Mouse (Mus musculus) ovary, adult 10 weeks (tissue): ENCODE measurements around the gene Zfp185. TPM values are rescaled to one million over a fixed set of nuclear protein-coding genes. Genes with fewer than 3 reads are reported as not detected.

Experiments
- polyA plus RNA-seq: library from polyadenylated mRNA; stranded (reverse); fragments of 350-450 nt; fragmentation: Illumina TruSeq; extraction: RNeasy Lipid Tissue Mini Kit (QIAGEN cat#74804); gene quantifications from one replicate; pipeline ENCODE4 v1.2.3, GENCODE M21; 2014

Gene Zfp185
- 31.2 TPM for polyA plus RNA-seq

GRCm38 (mm10) chrX:72986841-72987519 is at the start of gene Zfp185:
TSS of gene Zfp185 (plus strand) at chrX:72987339.

DNA sequence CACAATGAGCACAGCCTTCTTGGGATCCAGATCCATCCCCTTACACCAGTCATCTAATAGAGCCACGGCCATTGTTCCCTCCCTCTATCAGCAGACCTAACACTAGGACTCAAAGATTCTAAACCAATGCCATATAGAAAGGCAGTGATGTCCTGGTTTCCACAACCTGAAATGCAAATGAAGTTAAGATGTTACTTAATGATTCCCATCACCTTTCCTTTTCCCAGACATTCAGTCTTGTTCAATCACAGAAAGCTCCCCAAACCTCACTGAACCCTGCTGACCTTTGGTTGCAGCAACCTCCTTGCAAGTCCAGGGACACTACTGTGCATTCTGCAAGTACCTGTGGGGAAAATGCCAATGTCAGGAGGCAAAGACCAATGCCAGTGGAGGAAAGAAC is 49.9 kb downstream of the Zfp185 start, which contains the start of gene Pnma5:
Gene Pnma5, minus strand, starts transcription at position 101 of the 400 bp plus-strand sequence.

GRCm38 (mm10) chrX:73064415-73064793 is 77.3 kb downstream of the Zfp185 start, which contains the start of gene Pnma3:
TSS of gene Pnma3 (plus strand) at chrX:73064787.

Other genes with a start within 250 kb of the Zfp185 start
- 1.6 TPM for gene Gabrq, start 162.2 kb upstream of the Zfp185 start, polyA plus RNA-seq
- gene Cetn2, start 68.9 kb upstream of the Zfp185 start, polyA plus RNA-seq: 300 TPM
- gene Nsdhl, start 68.8 kb upstream of the Zfp185 start, polyA plus RNA-seq: 47.3 TPM
- gene Pnma5, start 49.8 kb downstream of the Zfp185 start, polyA plus RNA-seq: 0.54 TPM
- gene Pnma3, start 77.4 kb downstream of the Zfp185 start, polyA plus RNA-seq: not detected
- gene Xlr4a, start 95.1 kb downstream of the Zfp185 start, polyA plus RNA-seq: 6.4 TPM
- gene Xlr3a, start 109.8 kb downstream of the Zfp185 start, polyA plus RNA-seq: 26.1 TPM
- gene Gm14685, start 129.7 kb downstream of the Zfp185 start, polyA plus RNA-seq: not detected
- gene Xlr5b, start 161.5 kb downstream of the Zfp185 start, polyA plus RNA-seq: 4.0 TPM
- gene DXBay18, start 162.1 kb downstream of the Zfp185 start, polyA plus RNA-seq: not detected
- gene Spin2d, start 189.7 kb downstream of the Zfp185 start, polyA plus RNA-seq: not detected
- gene Xlr3b, start 204.9 kb downstream of the Zfp185 start, polyA plus RNA-seq: 5.8 TPM
- gene Xlr4b, start 227.0 kb downstream of the Zfp185 start, polyA plus RNA-seq: 6.4 TPM
- gene F8a, start 241.0 kb downstream of the Zfp185 start, polyA plus RNA-seq: 7.2 TPM